Mouse (Mus musculus) hindbrain, embryonic 16.5 days (tissue): ENCODE data around the gene Fam193a. TPM values are rescaled to one million over a fixed set of nuclear protein-coding genes. Genes with fewer than 3 reads are reported as not detected.

Source experiments
- ATAC-seq: fragments of 200-750 bp; cut with Nextera tagmentation; 2 replicates; pipeline ENCODE4 v1.8.0; 2017; ENCODE audit warnings: moderate TSS enrichment, moderate library complexity
- H3K27ac ChIP-seq: fragments of 300-500 bp; sonication (generic); 2 replicates; pipeline ENCODE4 v1.5.1; 2014; ENCODE audit warnings: low read depth, mild to moderate bottlenecking, control low read depth, low read length, moderate library complexity
- H3K27me3 ChIP-seq: fragments of 300-500 bp; sonication (generic); replicated peaks from 2 replicates; pipeline ENCODE4 v1.6.1; 2014; ENCODE audit warnings: low read length; ENCODE audit not compliant: control insufficient read depth, insufficient read depth
- H3K36me3 ChIP-seq: fragments of 300-500 bp; sonication (generic); 2 replicates; pipeline ENCODE4 v1.6.1; 2014; ENCODE audit warnings: mild to moderate bottlenecking, low read length, moderate library complexity, mixed read lengths; ENCODE audit not compliant: control insufficient read depth, insufficient read depth
- H3K4me1 ChIP-seq: fragments of 300-500 bp; sonication (generic); 2 replicates; pipeline ENCODE4 v1.6.1; 2014; ENCODE audit warnings: low read depth, low read length; ENCODE audit not compliant: control insufficient read depth, insufficient read depth
- H3K4me2 ChIP-seq: fragments of 300-500 bp; sonication (generic); 2 replicates; pipeline ENCODE4 v1.6.1; 2014; ENCODE audit warnings: mild to moderate bottlenecking, low read length, control low read depth, moderate library complexity
- H3K4me3 ChIP-seq: fragments of 300-500 bp; sonication (generic); 2 replicates; pipeline ENCODE4 v1.5.1; 2014; ENCODE audit warnings: mild to moderate bottlenecking, low read length, control low read depth, moderate library complexity
- H3K9ac ChIP-seq: fragments of 300-500 bp; sonication (generic); 2 replicates; pipeline ENCODE4 v1.6.1; 2014; ENCODE audit warnings: low read depth, mild to moderate bottlenecking, control low read depth, low read length, moderate library complexity
- H3K9me3 ChIP-seq: fragments of 300-500 bp; sonication (generic); 2 replicates; pipeline ENCODE4 v1.6.1; 2014; ENCODE audit warnings: mild to moderate bottlenecking, low read length, moderate library complexity; ENCODE audit not compliant: control insufficient read depth
- WGBS: fragments of 180-500 bp; shearing (Covaris S2); extraction: QIAGEN DNeasy Blood & Tissue Kit; methylation state at CpG from one replicate; pipeline ENCODE4 v1.1.7; 2014; 5-methylcytosine and 5-hydroxymethylcytosine counted together
- polyA plus RNA-seq: library from polyadenylated mRNA; unstranded; fragments of >200 nt; fragmentation: Nextera tagmentation; extraction: Ambion mirVana; gene quantifications from 2 replicates; pipeline ENCODE4 v1.2.1, GENCODE M21; 2015

The Fam193a gene
- polyA plus RNA-seq, 1 experiment from 2014 or later: 14.8 TPM

- Histone ChIP-seq H3K4me2 (no peak overlapping the region), H3K9ac (no peak overlapping the region), H3K27me3 (no peaks in the 10 kb centered on the region), H3K36me3 (peaks cover 55% of the 10 kb centered on the region), H3K9me3 (no peaks in the 10 kb centered on the region), H3K4me1 (no peaks in the 10 kb centered on the region), H3K4me3 (no peak overlapping the region), H3K27ac (no peak overlapping the region)
- no peak for ATAC-seq
- 89% methylated on average over 6 of the region's 6 CpGs for WGBS
Observed at GRCm38 (mm10) chr5:34461841-34462240, 92.1 kb downstream of the Fam193a start.

- peaks cover 30% of the 10 kb centered on the region for H3K36me3 ChIP-seq
- ATAC-seq: no peak
- no peaks in the 10 kb centered on the region for H3K9me3 ChIP-seq
- no peak overlapping the region for H3K4me2 ChIP-seq
- H3K4me3 ChIP-seq: no peak overlapping the region
- 82% methylated on average over 1 of the region's 1 CpGs for WGBS
- H3K27ac ChIP-seq: no peak overlapping the region
- no peaks in the 10 kb centered on the region for H3K27me3 ChIP-seq
- H3K9ac ChIP-seq: no peak overlapping the region
- no peaks in the 10 kb centered on the region for H3K4me1 ChIP-seq
Observed at GRCm38 (mm10) chr5:34466079-34466478, 96.3 kb downstream of the Fam193a start.

GRCm38 (mm10) chr5:34466648-34467047, 96.9 kb downstream of the Fam193a start:
- Histone ChIP-seq H3K4me2 (no peak overlapping the region), H3K27me3 (no peaks in the 10 kb centered on the region), H3K9me3 (no peaks in the 10 kb centered on the region), H3K4me1 (no peaks in the 10 kb centered on the region), H3K9ac (no peak overlapping the region), H3K27ac (no peak overlapping the region), H3K36me3 (peaks cover 25% of the 10 kb centered on the region), H3K4me3 (no peak overlapping the region)
- 91% methylated on average over 2 of the region's 2 CpGs for WGBS
- ATAC-seq: no peak

- H3K9ac ChIP-seq: no peak overlapping the region
- ATAC-seq: no peak
- H3K4me1 ChIP-seq: no peaks in the 10 kb centered on the region
- no peak overlapping the region for H3K27ac ChIP-seq
- 100% methylated on average over 2 of the region's 2 CpGs for WGBS
- H3K27me3 ChIP-seq: no peaks in the 10 kb centered on the region
- no peak overlapping the region for H3K4me3 ChIP-seq
- no peak overlapping the region for H3K4me2 ChIP-seq
- H3K9me3 ChIP-seq: no peaks in the 10 kb centered on the region
- H3K36me3 ChIP-seq: peaks cover 25% of the 10 kb centered on the region
Observed at GRCm38 (mm10) chr5:34468039-34468775, 98.5 kb downstream of the Fam193a start.

GRCm38 (mm10) chr5:34480926-34481325, 111.2 kb downstream of the Fam193a start:
- Histone ChIP-seq H3K4me1 (no peaks in the 10 kb centered on the region), H3K9me3 (no peaks in the 10 kb centered on the region), H3K36me3 (peaks cover 32% of the 10 kb centered on the region), H3K4me3 (no peak overlapping the region), H3K4me2 (no peak overlapping the region), H3K9ac (no peak overlapping the region), H3K27ac (no peak overlapping the region), H3K27me3 (no peaks in the 10 kb centered on the region)
- ATAC-seq: no peak
- WGBS: 79% methylated on average over 3 of the region's 3 CpGs

- Histone ChIP-seq H3K4me1 (no peaks in the 10 kb centered on the region), H3K27me3 (no peaks in the 10 kb centered on the region), H3K4me3 (no peak overlapping the region), H3K9ac (no peak overlapping the region), H3K36me3 (peaks cover 16% of the 10 kb centered on the region), H3K4me2 (no peak overlapping the region), H3K9me3 (no peaks in the 10 kb centered on the region), H3K27ac (no peak overlapping the region)
- no peak for ATAC-seq
- 90% methylated on average over 15 of the region's 15 CpGs for WGBS
Observed at GRCm38 (mm10) chr5:34485731-34486130, 116.0 kb downstream of the Fam193a start.

- H3K9me3 ChIP-seq: no peaks in the 10 kb centered on the region
- no peaks in the 10 kb centered on the region for H3K27me3 ChIP-seq
- peaks cover 14% of the 10 kb centered on the region for H3K36me3 ChIP-seq
- 76% methylated on average over 6 of the region's 6 CpGs for WGBS
- H3K4me3 ChIP-seq: no peak overlapping the region
- no peak overlapping the region for H3K27ac ChIP-seq
- H3K4me2 ChIP-seq: no peak overlapping the region
- ATAC-seq: no peak
- H3K4me1 ChIP-seq: no peaks in the 10 kb centered on the region
- H3K9ac ChIP-seq: no peak overlapping the region
Observed at GRCm38 (mm10) chr5:34487320-34488090, 117.8 kb downstream of the Fam193a start.

- Histone ChIP-seq H3K9me3 (no peaks in the 10 kb centered on the region), H3K27me3 (no peaks in the 10 kb centered on the region), H3K4me2 (no peak overlapping the region), H3K36me3 (peaks cover 14% of the 10 kb centered on the region), H3K9ac (no peak overlapping the region), H3K27ac (no peak overlapping the region), H3K4me3 (no peak overlapping the region), H3K4me1 (no peaks in the 10 kb centered on the region)
- ATAC-seq: peak; percentile 34; the same call in 1 of the 2 replicates
- WGBS: 66% methylated on average over 6 of the region's 6 CpGs
Observed at GRCm38 (mm10) chr5:34488741-34489417, 119.1 kb downstream of the Fam193a start.

- Histone ChIP-seq H3K9ac (no peak overlapping the region), H3K27me3 (no peaks in the 10 kb centered on the region), H3K9me3 (no peaks in the 10 kb centered on the region), H3K4me3 (no peak overlapping the region), H3K36me3 (peaks cover 14% of the 10 kb centered on the region), H3K27ac (no peak overlapping the region; the same call in 1 of the 2 replicates), H3K4me2 (no peak overlapping the region), H3K4me1 (no peaks in the 10 kb centered on the region)
- peak; percentile 24; the same call in 1 of the 2 replicates for ATAC-seq
- 80% methylated on average over 3 of the region's 3 CpGs for whole genome bisulfite sequencing
Observed at GRCm38 (mm10) chr5:34489418-34489787, 119.7 kb downstream of the Fam193a start.
